Mouse (Mus musculus) intestine, embryonic 14.5 days (tissue): ENCODE data around the gene Gfm2. TPM values are rescaled to one million over a fixed set of nuclear protein-coding genes. Genes with fewer than 3 reads are reported as not detected.

Experiments
- ATAC-seq: fragments of 200-750 bp; cut with Nextera tagmentation; replicated peaks from 2 replicates; pipeline ENCODE4 v1.8.0; 2017; ENCODE audit warnings: low read depth, moderate number of reproducible peaks, moderate TSS enrichment, moderate library complexity; ENCODE audit not compliant: low FRiP score, low TSS enrichment
- DNase-seq: peaks from one replicate; pipeline ENCODE4 v3.0.0-alpha.2; 2018; ENCODE audit warnings: low spot score
- H3K27ac ChIP-seq: fragments of 300-500 bp; sonication (generic); 2 replicates; pipeline ENCODE4 v1.5.1; 2014; ENCODE audit warnings: low read depth, mild to moderate bottlenecking, control low read depth
- H3K27me3 ChIP-seq: fragments of 300-500 bp; sonication (generic); replicated peaks from 2 replicates; pipeline ENCODE4 v1.6.1; 2014; ENCODE audit warnings: low read length, control low read depth; ENCODE audit not compliant: control insufficient read depth, insufficient read depth
- H3K36me3 ChIP-seq: fragments of 300-500 bp; sonication (generic); 2 replicates; pipeline ENCODE4 v1.6.1; 2014; ENCODE audit warnings: low read length, control low read depth; ENCODE audit not compliant: control insufficient read depth, insufficient read depth
- H3K4me1 ChIP-seq: fragments of 300-500 bp; sonication (generic); replicated peaks from 2 replicates; pipeline ENCODE4 v1.6.1; 2014; ENCODE audit warnings: low read length, control low read depth, mixed read lengths; ENCODE audit not compliant: control insufficient read depth, insufficient read depth
- H3K4me2 ChIP-seq: fragments of 300-500 bp; sonication (generic); 2 replicates; pipeline ENCODE4 v1.6.1; 2014; ENCODE audit warnings: low read length
- H3K4me3 ChIP-seq: fragments of 300-500 bp; sonication (generic); 2 replicates; pipeline ENCODE4 v1.5.1; 2014; ENCODE audit warnings: low read depth, low read length, control low read depth, mixed read lengths
- H3K9ac ChIP-seq: fragments of 300-500 bp; sonication (generic); 2 replicates; pipeline ENCODE4 v1.6.1; 2014; ENCODE audit warnings: mild to moderate bottlenecking, low read length
- H3K9me3 ChIP-seq: fragments of 300-500 bp; sonication (generic); 2 replicates; pipeline ENCODE4 v1.6.1; 2016; ENCODE audit warnings: low read length, control low read depth; ENCODE audit not compliant: control insufficient read depth
- WGBS: fragments of 180-500 bp; shearing (Covaris S2); extraction: QIAGEN DNeasy Blood & Tissue Kit; methylation state at CpG from one replicate; pipeline ENCODE4 v1.1.7; 2014; 5-methylcytosine and 5-hydroxymethylcytosine counted together
- polyA plus RNA-seq: library from polyadenylated mRNA; unstranded; fragments of >200 nt; fragmentation: Nextera tagmentation; extraction: Ambion mirVana; gene quantifications from 2 replicates; pipeline ENCODE4 v1.2.1, GENCODE M21; 2014

Gene Gfm2
- polyA plus RNA-seq, 1 experiment from 2014 or later = 31.3 TPM

GRCm38 (mm10) chr13:97180113-97180828 lies 42.5 kb downstream of the Gfm2 start:
- 84% methylated on average over 6 of the region's 6 CpGs for whole genome bisulfite sequencing
- Histone ChIP-seq H3K27ac (no peak overlapping the region), H3K4me1 (peaks cover 8% of the 10 kb centered on the region; the same call in 1 of the 2 replicates), H3K9me3 (no peaks in the 10 kb centered on the region), H3K4me2 (no peak overlapping the region), H3K4me3 (no peak overlapping the region), H3K27me3 (no peaks in the 10 kb centered on the region), H3K36me3 (peaks cover 58% of the 10 kb centered on the region), H3K9ac (no peak overlapping the region)
- DNase-seq = no peak
- ATAC-seq = no peak

GRCm38 (mm10) chr13:97182821-97183220 lies 45.1 kb downstream of the Gfm2 start:
- H3K27ac ChIP-seq = no peak overlapping the region
- peaks cover 8% of the 10 kb centered on the region; the same call in 1 of the 2 replicates for H3K4me1 ChIP-seq
- H3K4me3 ChIP-seq = no peak overlapping the region
- no peak overlapping the region for H3K4me2 ChIP-seq
- H3K9ac ChIP-seq = no peak overlapping the region
- WGBS = 78% methylated on average over 4 of the region's 4 CpGs
- H3K27me3 ChIP-seq = no peaks in the 10 kb centered on the region
- DNase-seq (no peak), ATAC-seq (no peak)
- no peaks in the 10 kb centered on the region for H3K9me3 ChIP-seq
- H3K36me3 ChIP-seq = peaks cover 35% of the 10 kb centered on the region

GRCm38 (mm10) chr13:97184168-97184567 lies 46.4 kb downstream of the Gfm2 start:
- DNase-seq (no peak), ATAC-seq (no peak)
- Histone ChIP-seq H3K27me3 (no peaks in the 10 kb centered on the region), H3K27ac (no peak overlapping the region), H3K4me1 (peaks cover 8% of the 10 kb centered on the region; the same call in 1 of the 2 replicates), H3K4me2 (no peak overlapping the region), H3K9me3 (no peaks in the 10 kb centered on the region), H3K4me3 (no peak overlapping the region), H3K9ac (no peak overlapping the region), H3K36me3 (peaks cover 30% of the 10 kb centered on the region)
- 75% methylated on average over 2 of the region's 2 CpGs for WGBS

- no peak overlapping the region for H3K4me3 ChIP-seq
- peak; percentile 54 for DNase-seq
- H3K4me2 ChIP-seq = no peak overlapping the region
- H3K36me3 ChIP-seq = peaks cover 25% of the 10 kb centered on the region
- 38% methylated on average over 5 of the region's 5 CpGs for WGBS
- no peak overlapping the region for H3K9ac ChIP-seq
- peak overlapping the region; percentile 54; the same call in 1 of the 2 replicates for H3K27ac ChIP-seq
- no peak for ATAC-seq
- H3K9me3 ChIP-seq = no peaks in the 10 kb centered on the region
- H3K27me3 ChIP-seq = no peaks in the 10 kb centered on the region
- H3K4me1 ChIP-seq = peaks cover 8% of the 10 kb centered on the region; the same call in 1 of the 2 replicates
Observed at GRCm38 (mm10) chr13:97184656-97185055, 46.9 kb downstream of the Gfm2 start.

- Histone ChIP-seq H3K36me3 (peaks cover 9% of the 10 kb centered on the region), H3K27me3 (no peaks in the 10 kb centered on the region), H3K4me1 (peaks cover 8% of the 10 kb centered on the region; the same call in 1 of the 2 replicates), H3K4me3 (no peak overlapping the region), H3K4me2 (no peak overlapping the region), H3K27ac (no peak overlapping the region), H3K9me3 (no peaks in the 10 kb centered on the region), H3K9ac (no peak overlapping the region)
- no peak for DNase-seq
- WGBS = 91% methylated on average over 4 of the region's 4 CpGs
- ATAC-seq = no peak
Observed at GRCm38 (mm10) chr13:97186346-97186745, 48.6 kb downstream of the Gfm2 start.

GRCm38 (mm10) chr13:97187693-97188092 lies 50.0 kb downstream of the Gfm2 start:
- 85% methylated on average over 5 of the region's 5 CpGs for WGBS
- H3K36me3 ChIP-seq = peaks cover 8% of the 10 kb centered on the region; the same call in 1 of the 2 replicates
- H3K4me1 ChIP-seq = peaks cover 8% of the 10 kb centered on the region; the same call in 1 of the 2 replicates
- H3K4me3 ChIP-seq = no peak overlapping the region
- no peak overlapping the region for H3K9ac ChIP-seq
- no peak overlapping the region for H3K4me2 ChIP-seq
- no peak overlapping the region for H3K27ac ChIP-seq
- no peak for DNase-seq
- no peaks in the 10 kb centered on the region for H3K9me3 ChIP-seq
- no peaks in the 10 kb centered on the region for H3K27me3 ChIP-seq
- ATAC-seq = no peak

- Histone ChIP-seq H3K9me3 (no peaks in the 10 kb centered on the region), H3K27me3 (no peaks in the 10 kb centered on the region), H3K4me3 (no peak overlapping the region), H3K4me1 (no peaks in the 10 kb centered on the region), H3K4me2 (no peak overlapping the region), H3K9ac (no peak overlapping the region), H3K27ac (no peak overlapping the region), H3K36me3 (peaks cover 6% of the 10 kb centered on the region; the same call in 1 of the 2 replicates)
- 93% methylated on average over 11 of the region's 11 CpGs for WGBS
- ATAC-seq (no peak), DNase-seq (no peak)
Observed at GRCm38 (mm10) chr13:97192649-97193048, 54.9 kb downstream of the Gfm2 start.

GRCm38 (mm10) chr13:97193420-97193819 lies 55.7 kb downstream of the Gfm2 start:
- ATAC-seq (no peak), DNase-seq (no peak)
- 0 out of 2 replicates have a peak, but pooled peaks cover 1% of the 10 kb centered on the region for H3K4me1 ChIP-seq
- no peak overlapping the region for H3K9ac ChIP-seq
- no peak overlapping the region for H3K4me2 ChIP-seq
- H3K4me3 ChIP-seq = no peak overlapping the region
- no peaks in the 10 kb centered on the region for H3K27me3 ChIP-seq
- H3K27ac ChIP-seq = no peak overlapping the region
- WGBS = 54% methylated on average over 7 of the region's 7 CpGs
- H3K36me3 ChIP-seq = peaks cover 3% of the 10 kb centered on the region; the same call in 1 of the 2 replicates
- no peaks in the 10 kb centered on the region for H3K9me3 ChIP-seq
